ENCODE assay signal across 29 mouse cellular contexts in genomic region chr2:4386468-4386867, GRCm38 (mm10).
DNase-seq lines count a peak whose midpoint lies in the region; ATAC-seq lines count a peak whose summit lies in the region.
"Had no signal": no experiment of that assay in that cellular context is flagged by ENCODE, and none has a peak within 500 bp of the region (broad histone marks: within the 10 kb centered on the region; RNA-seq: fewer than 3 reads in every experiment).

No protein-coding gene starts in this region.

- no peak overlapping the region for H3K4me3 ChIP-seq in forebrain, embryonic 13.5 days
- H3K4me3 ChIP-seq in forebrain, embryonic 11.5 days (ENCODE audit: low read depth, low read length): no peak overlapping the region
- no peak overlapping the region for H3K4me3 ChIP-seq in hindbrain, embryonic 14.5 days (replicated peaks; ENCODE audit: low read length)
- H3K4me3 ChIP-seq in hindbrain, embryonic 11.5 days (ENCODE audit: low read depth, low read length): no peak overlapping the region
- no peak overlapping the region for H3K4me3 ChIP-seq in neural tube, embryonic 14.5 days (ENCODE audit: low read depth, low read length)
- H3K4me3 ChIP-seq: erythroblast, embryonic 14.5 days; forebrain, embryonic 12.5 days; limb, embryonic 10.5 days; limb, embryonic 15.5 days; liver, embryonic 13.5 days; megakaryocyte, embryonic 14.5 days; midbrain, embryonic 13.5 days had no signal

- no peak overlapping the region for H3K4me2 ChIP-seq in forebrain, embryonic 13.5 days
- no peak overlapping the region for H3K4me2 ChIP-seq in forebrain, embryonic 11.5 days (ENCODE audit: low read depth, low read length, severe bottlenecking)
- H3K4me2 ChIP-seq in hindbrain, embryonic 14.5 days (replicated peaks): no peak overlapping the region
- no peak overlapping the region for H3K4me2 ChIP-seq in hindbrain, embryonic 11.5 days (replicated peaks; ENCODE audit: low read depth, low read length)
- H3K4me2 ChIP-seq in neural tube, embryonic 14.5 days (ENCODE audit: low read depth, low read length): no peak overlapping the region
- H3K4me2 ChIP-seq: forebrain, embryonic 12.5 days; heart, embryonic 11.5 days; limb, embryonic 15.5 days; liver, embryonic 13.5 days; midbrain, embryonic 13.5 days had no signal

- no peaks in the 10 kb centered on the region for H3K27me3 ChIP-seq in forebrain, embryonic 13.5 days
- H3K27me3 ChIP-seq in forebrain, embryonic 11.5 days (ENCODE audit: control insufficient read depth, insufficient read depth, low read length): no peaks in the 10 kb centered on the region
- H3K27me3 ChIP-seq in hindbrain, embryonic 14.5 days (ENCODE audit: control insufficient read depth, insufficient read depth, low read length): no peaks in the 10 kb centered on the region; the same call in 1 of the 2 replicates
- H3K27me3 ChIP-seq in hindbrain, embryonic 11.5 days (ENCODE audit: control insufficient read depth, insufficient read depth, low read length): no peaks in the 10 kb centered on the region
- no peaks in the 10 kb centered on the region for H3K27me3 ChIP-seq in neural tube, embryonic 14.5 days (ENCODE audit: control insufficient read depth, insufficient read depth, low read length)
- H3K27me3 ChIP-seq: CH12.LX; limb, embryonic 15.5 days; liver, embryonic 13.5 days; midbrain, embryonic 13.5 days had no signal

- ATAC-seq in forebrain, embryonic 13.5 days: 0 out of 2 replicates have a peak, but pooled peaks have one; percentile 45
- no peak for ATAC-seq in forebrain, embryonic 11.5 days (replicated peaks; ENCODE audit: low FRiP score)
- peak; percentile 34; the same call in 1 of the 2 replicates for ATAC-seq in hindbrain, embryonic 14.5 days (ENCODE audit: low FRiP score)
- no peak for ATAC-seq in hindbrain, embryonic 11.5 days (ENCODE audit: low FRiP score)
- ATAC-seq in neural tube, embryonic 14.5 days (ENCODE audit: low read depth): 0 out of 2 replicates have a peak, but pooled peaks have one; percentile 28
- ATAC-seq: intestine, postnatal 0 days; lung, postnatal 0 days; midbrain, embryonic 13.5 days had no signal

- no peak for DNase-seq in forebrain, embryonic 11.5 days (ENCODE audit: low spot score)
- DNase-seq in hindbrain, embryonic 14.5 days (ENCODE audit: low spot score): no peak
- no peak for DNase-seq in hindbrain, embryonic 11.5 days (ENCODE audit: low spot score)
- DNase-seq in neural tube, embryonic 10.5 days (ENCODE audit: extremely low spot score, low spot score): no peak
- peak; percentile 30 for DNase-seq in kidney, postnatal 14 days
- no peak for DNase-seq in thymus, postnatal 0 days (ENCODE audit: low spot score)
- DNase-seq: adrenal gland, postnatal 10 days; cerebellum, adult 11-12 months; cerebellum, adult 9-11 months; gastrocnemius, postnatal 25 days; heart, adult 18-20 months; heart, postnatal 4 days; layer of hippocampus, postnatal 36 days; liver, embryonic 13.5 days; lung, adult 18-20 months; lung, postnatal 4 days; thymus, postnatal 14 days had no signal

- H3K27ac ChIP-seq in forebrain, embryonic 13.5 days: no peak overlapping the region
- H3K27ac ChIP-seq in forebrain, embryonic 11.5 days (ENCODE audit: low read depth, low read length): no peak overlapping the region
- no peak overlapping the region for H3K27ac ChIP-seq in hindbrain, embryonic 14.5 days
- no peak overlapping the region for H3K27ac ChIP-seq in hindbrain, embryonic 11.5 days (ENCODE audit: low read depth, low read length)
- no peak overlapping the region for H3K27ac ChIP-seq in neural tube, embryonic 14.5 days (ENCODE audit: low read depth, low read length)
- H3K27ac ChIP-seq: forebrain, embryonic 12.5 days; limb, embryonic 10.5 days; limb, embryonic 15.5 days; liver, embryonic 13.5 days; midbrain, embryonic 13.5 days had no signal

- no peaks in the 10 kb centered on the region for H3K9me3 ChIP-seq in forebrain, embryonic 13.5 days (replicated peaks)
- H3K9me3 ChIP-seq in forebrain, embryonic 11.5 days (ENCODE audit: control insufficient read depth, low read length): no peaks in the 10 kb centered on the region
- no peaks in the 10 kb centered on the region for H3K9me3 ChIP-seq in hindbrain, embryonic 14.5 days (ENCODE audit: control insufficient read depth, low read length)
- no peaks in the 10 kb centered on the region for H3K9me3 ChIP-seq in hindbrain, embryonic 11.5 days (ENCODE audit: control insufficient read depth, low read length)
- no peaks in the 10 kb centered on the region for H3K9me3 ChIP-seq in neural tube, embryonic 14.5 days (ENCODE audit: control insufficient read depth, low read length)
- H3K9me3 ChIP-seq: forebrain, embryonic 12.5 days; limb, embryonic 10.5 days; limb, embryonic 15.5 days; liver, embryonic 13.5 days; megakaryocyte, embryonic 14.5 days; midbrain, embryonic 13.5 days had no signal

- no peaks in the 10 kb centered on the region for H3K36me3 ChIP-seq in forebrain, embryonic 13.5 days (ENCODE audit: poor library complexity, severe bottlenecking)
- H3K36me3 ChIP-seq in forebrain, embryonic 11.5 days (ENCODE audit: control insufficient read depth, insufficient read depth, low read length): no peaks in the 10 kb centered on the region
- H3K36me3 ChIP-seq in hindbrain, embryonic 14.5 days (replicated peaks; ENCODE audit: control insufficient read depth, insufficient read depth): no peaks in the 10 kb centered on the region
- no peaks in the 10 kb centered on the region for H3K36me3 ChIP-seq in hindbrain, embryonic 11.5 days (ENCODE audit: control insufficient read depth, insufficient read depth, low read length)
- H3K36me3 ChIP-seq in neural tube, embryonic 14.5 days (ENCODE audit: control insufficient read depth, insufficient read depth, low read length): no peaks in the 10 kb centered on the region
- H3K36me3 ChIP-seq: forebrain, embryonic 12.5 days; limb, embryonic 15.5 days; liver, embryonic 13.5 days; midbrain, embryonic 13.5 days had no signal

- no peak overlapping the region for H3K9ac ChIP-seq in forebrain, embryonic 13.5 days
- no peak overlapping the region for H3K9ac ChIP-seq in forebrain, embryonic 11.5 days (ENCODE audit: low read length)
- H3K9ac ChIP-seq in hindbrain, embryonic 14.5 days: no peak overlapping the region
- no peak overlapping the region for H3K9ac ChIP-seq in hindbrain, embryonic 11.5 days (ENCODE audit: low read depth, low read length)
- no peak overlapping the region for H3K9ac ChIP-seq in neural tube, embryonic 14.5 days (replicated peaks; ENCODE audit: low read depth, low read length)
- H3K9ac ChIP-seq: forebrain, embryonic 12.5 days; limb, embryonic 15.5 days; liver, embryonic 13.5 days; midbrain, embryonic 13.5 days had no signal

- WGBS in forebrain, embryonic 13.5 days: 11% methylated on average over 6 of the region's 6 CpGs
- 33% methylated on average over 6 of the region's 6 CpGs for WGBS in forebrain, embryonic 11.5 days
- WGBS in hindbrain, embryonic 14.5 days: 32% methylated on average over 6 of the region's 6 CpGs
- WGBS in hindbrain, embryonic 11.5 days: 36% methylated on average over 6 of the region's 6 CpGs
- 30% methylated on average over 6 of the region's 6 CpGs for WGBS in neural tube, embryonic 14.5 days

- peaks cover 7% of the 10 kb centered on the region for H3K4me1 ChIP-seq in forebrain, embryonic 13.5 days
- H3K4me1 ChIP-seq in forebrain, embryonic 11.5 days (replicated peaks; ENCODE audit: control insufficient read depth, insufficient read depth, low read length): no peaks in the 10 kb centered on the region
- 0 out of 2 replicates have a peak, but pooled peaks cover 4% of the 10 kb centered on the region for H3K4me1 ChIP-seq in hindbrain, embryonic 14.5 days (replicated peaks; ENCODE audit: control insufficient read depth, insufficient read depth, low read length)
- H3K4me1 ChIP-seq in hindbrain, embryonic 11.5 days (replicated peaks; ENCODE audit: control insufficient read depth, insufficient read depth, low read length): peaks cover 2% of the 10 kb centered on the region
- H3K4me1 ChIP-seq in neural tube, embryonic 14.5 days (ENCODE audit: control insufficient read depth, insufficient read depth, low read length): no peaks in the 10 kb centered on the region
- H3K4me1 ChIP-seq: liver, embryonic 13.5 days had no signal

Comparison
In these comparisons a context has a peak if more than half of its experiments do, and no peak if none do; other contexts are left out.
1. ATAC-seq: peak in forebrain, embryonic 13.5 days (single experiment), hindbrain, embryonic 14.5 days (single experiment) and neural tube, embryonic 14.5 days (single experiment); none in forebrain, embryonic 11.5 days (single experiment) and hindbrain, embryonic 11.5 days (single experiment).